Mouse (Mus musculus) layer of hippocampus, adult 11-12 months (tissue): ENCODE data around the gene Ttc25.

Experiments
- DNase-seq: peaks from one replicate; pipeline ENCODE4 v3.0.0; 2022; ENCODE audit warnings: low spot score

Gene Ttc25

DNA sequence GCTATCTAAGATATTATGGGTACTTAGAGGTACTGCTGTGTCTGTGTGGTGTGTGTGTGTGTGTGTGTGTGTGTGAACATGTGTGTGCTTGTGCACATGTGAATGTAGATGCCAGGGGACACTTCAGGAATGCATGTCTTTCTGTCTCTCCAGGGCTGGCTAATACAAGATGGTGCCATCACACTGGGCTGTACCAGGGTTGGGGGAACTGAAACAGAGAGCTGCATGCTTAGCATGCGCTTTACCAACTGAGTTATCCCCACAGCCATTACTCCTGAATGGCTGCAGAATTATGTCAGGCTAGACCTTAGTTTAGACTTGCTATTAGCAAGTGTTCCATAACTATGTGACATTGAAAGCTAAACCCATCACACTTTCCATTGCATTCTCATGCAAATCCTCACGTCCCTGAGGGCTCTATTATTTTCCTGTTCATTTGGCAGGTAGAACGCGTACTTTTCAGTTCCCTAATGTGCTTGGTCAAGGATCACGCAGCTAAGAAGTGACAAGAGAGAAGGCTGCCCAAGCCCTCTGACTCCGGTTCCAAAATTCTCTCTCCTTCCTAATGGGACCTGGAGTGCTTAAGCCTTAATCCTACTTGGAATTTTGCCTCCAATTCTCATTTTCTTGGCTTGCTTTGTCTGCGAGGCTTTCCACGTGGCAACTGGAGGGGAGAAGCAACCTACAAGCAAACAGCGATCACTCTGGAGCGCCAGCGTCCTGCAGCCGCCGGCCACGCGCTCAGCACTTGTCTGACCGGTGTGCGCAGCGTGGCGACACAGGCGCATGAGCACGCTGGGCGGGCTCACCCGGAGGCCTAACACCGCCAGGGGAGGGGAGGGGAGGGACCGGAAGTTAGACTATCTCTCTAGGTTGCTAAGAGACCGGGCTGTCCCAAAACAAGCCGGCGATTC, at the start of gene Ttc25:
Ttc25 (plus strand) TSS at position 776 of the 914 bp plus-strand sequence.
- peak; percentile 85 for DNase-seq

GRCm38 (mm10) chr11:100500241-100500640, 45.2 kb upstream of the Ttc25 start:
- no peak for DNase-seq

- DNase-seq: no peak
Observed at GRCm38 (mm10) chr11:100500651-100501050, 44.8 kb upstream of the Ttc25 start.

DNA sequence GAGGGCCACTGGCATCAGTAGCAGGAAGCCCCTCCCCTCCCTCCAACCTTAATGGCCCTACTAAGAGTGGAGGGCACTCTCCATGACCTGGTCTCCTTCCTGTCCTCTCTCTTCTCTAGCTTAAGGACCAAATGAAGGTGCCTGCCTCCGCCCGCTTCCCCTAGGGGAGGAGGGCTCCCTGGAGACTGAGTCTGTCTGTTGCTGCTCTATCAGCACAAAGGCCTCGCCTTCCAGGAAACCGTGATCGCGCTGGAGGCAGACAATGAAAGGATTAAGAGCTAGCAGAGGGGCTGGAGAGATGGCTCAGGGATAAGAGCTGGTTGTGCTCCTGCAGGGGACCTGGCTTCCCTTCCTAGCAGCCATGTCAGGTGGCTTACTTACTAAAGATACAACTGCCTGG, 44.1 kb upstream of the Ttc25 start:
- DNase-seq: no peak

- no peak for DNase-seq
Observed at GRCm38 (mm10) chr11:100504990-100505660, 40.3 kb upstream of the Ttc25 start.

- DNase-seq: no peak
Observed at GRCm38 (mm10) chr11:100505997-100506396, 39.4 kb upstream of the Ttc25 start.

DNA sequence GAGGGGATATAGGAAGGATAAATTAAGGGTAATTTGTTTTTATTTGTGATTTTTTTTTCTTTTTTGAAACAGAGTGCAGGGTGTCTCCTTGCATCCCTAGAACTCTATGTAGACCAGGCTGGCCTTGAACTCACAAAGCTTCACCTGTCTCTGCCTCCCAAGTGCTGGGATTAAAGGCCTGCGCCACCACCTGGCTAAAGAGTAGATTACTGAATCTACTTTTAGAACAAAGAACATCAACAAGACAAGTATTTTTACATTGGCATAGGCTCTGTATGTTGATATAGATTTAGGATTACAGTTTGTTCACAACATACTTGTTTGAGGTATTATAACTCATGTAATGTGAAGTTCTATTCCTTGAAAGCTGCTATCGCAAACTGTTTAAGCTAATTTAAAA, 34.9 kb upstream of the Ttc25 start:
- no peak for DNase-seq

DNA sequence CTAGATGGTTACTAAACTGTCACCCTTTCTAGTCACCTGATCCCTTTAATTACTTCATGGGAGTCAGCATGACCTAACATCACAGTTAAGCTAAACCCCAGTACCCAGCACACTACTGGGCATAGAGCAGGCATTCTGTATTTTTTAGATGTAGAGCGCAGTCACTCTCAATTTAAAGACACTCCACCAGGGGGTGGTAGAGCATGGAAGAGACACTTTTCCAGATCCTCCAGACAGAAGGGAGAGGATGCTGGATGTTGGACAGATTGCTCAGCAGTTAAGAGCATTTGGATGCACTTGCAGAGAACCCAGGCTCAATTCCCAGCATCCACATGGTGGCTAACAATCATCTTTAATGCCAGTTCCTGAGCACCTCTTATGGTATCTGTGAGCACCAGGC, 33.0 kb upstream of the Ttc25 start:
- DNase-seq: peak; percentile 53

DNA sequence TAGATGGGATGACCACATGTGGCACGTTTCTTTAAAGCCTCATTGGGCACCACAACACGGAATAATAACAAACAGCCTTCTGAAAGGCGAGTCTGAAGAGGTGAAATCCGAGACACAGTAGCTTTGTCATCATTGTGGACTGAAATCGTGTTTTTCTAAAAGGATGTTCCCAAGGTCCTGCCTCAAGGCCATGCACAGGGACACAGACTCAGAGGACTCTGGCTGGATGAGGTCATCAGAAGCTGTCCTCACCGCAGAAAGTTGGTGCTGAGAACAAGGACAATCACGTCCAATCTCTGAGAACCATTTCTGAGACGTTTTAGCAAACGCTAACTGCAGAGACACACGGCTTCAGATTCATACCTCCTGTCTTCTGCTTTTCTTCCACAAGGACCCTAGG, 31.7 kb upstream of the Ttc25 start:
- DNase-seq: no peak

- no peak for DNase-seq
Observed at GRCm38 (mm10) chr11:100515061-100515460, 30.3 kb upstream of the Ttc25 start.

GRCm38 (mm10) chr11:100515789-100516188, 29.6 kb upstream of the Ttc25 start:
- no peak for DNase-seq

GRCm38 (mm10) chr11:100516291-100516690, 29.1 kb upstream of the Ttc25 start:
- no peak for DNase-seq

DNA sequence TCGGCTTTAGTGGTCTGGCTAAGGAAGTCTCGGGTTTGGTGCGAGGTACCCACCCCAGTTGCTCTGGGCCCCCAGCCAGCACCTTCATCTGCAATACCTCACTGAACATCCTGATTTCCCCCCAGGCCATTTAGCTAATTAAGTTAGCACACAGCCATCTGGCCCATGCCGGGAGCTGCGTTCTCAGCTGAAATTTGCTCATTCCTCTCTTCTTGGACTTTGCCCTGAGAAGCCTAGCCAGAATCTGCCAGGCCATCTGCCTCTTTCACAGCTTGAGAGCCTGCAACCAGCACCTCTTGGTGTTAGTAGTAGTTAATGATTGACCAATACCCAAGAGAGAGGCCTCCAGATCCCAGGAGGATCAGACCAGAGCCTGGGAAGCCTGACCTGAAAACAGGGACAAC, 27.2 kb upstream of the Ttc25 start:
- no peak for DNase-seq

GRCm38 (mm10) chr11:100519188-100519587, 26.2 kb upstream of the Ttc25 start:
- DNase-seq: no peak

DNA sequence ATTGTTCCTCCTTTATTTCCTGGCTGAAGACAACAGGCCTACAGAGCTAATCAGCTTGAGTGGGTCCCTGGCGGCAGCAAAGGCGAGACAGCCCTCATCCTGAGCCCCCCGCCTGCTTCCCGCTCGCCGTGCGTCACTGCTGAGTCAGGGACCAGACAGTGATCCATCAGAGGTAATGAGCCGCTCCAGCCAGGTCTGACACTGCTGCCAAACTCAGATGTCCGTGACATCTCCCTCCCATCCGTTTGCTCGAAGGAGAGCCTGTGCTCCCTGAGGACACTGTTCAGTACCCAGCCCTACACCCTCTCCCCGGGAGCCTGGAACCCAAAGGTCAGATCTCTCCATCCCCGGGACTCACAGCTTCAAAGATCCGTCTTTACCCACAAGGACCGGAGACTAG, 24.6 kb upstream of the Ttc25 start:
- no peak for DNase-seq

DNA sequence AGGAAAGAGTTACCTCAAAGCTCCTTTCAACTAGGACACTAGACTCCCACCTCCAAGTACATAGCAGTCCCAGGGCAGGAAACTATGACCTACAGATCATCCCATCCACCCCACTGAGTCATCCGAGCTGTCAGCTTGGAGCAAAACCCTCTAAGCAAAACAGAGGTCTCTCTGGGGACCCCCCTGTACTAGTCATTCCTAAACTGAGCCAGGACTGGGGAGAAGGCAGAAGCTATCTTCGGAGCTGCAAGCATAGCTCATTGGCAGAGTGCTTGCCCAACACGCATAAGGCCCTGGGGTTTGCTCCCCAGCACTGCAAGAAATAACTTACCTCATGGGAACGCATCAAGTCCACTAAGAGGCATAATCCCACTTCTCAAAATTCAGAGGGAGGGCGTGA, 21.0 kb upstream of the Ttc25 start:
- no peak for DNase-seq

DNA sequence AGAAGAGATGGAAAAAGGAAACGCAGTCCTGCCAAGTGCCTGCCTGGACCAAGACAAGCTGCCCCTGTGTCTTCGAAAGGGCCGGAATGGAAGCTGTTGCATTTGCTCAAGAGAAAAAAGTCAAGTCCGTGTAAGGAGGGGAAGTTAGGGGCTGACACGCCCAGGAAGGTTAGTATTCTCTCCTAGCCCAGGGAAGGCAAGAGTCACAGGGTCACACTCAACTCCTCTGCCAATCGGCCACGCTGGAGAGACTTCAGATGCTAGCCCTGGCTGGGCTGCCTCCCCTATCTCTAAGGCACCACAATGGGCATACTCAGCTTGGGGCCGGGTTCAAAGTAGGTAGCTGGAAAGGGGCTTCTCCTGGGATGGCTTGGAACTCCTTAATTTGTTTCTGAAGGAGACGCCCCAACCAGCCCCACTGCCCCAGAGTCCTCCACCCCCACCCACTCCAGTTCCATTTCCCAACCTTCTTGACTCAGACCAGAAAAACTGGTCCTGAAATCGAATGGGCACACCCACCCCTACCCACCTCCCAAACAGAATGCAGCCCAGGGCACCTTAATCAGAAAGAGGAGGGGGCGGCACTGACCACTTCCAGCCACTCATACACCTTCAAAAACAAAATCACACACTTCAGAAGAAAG, 20.3 kb upstream of the Ttc25 start:
- DNase-seq: no peak

GRCm38 (mm10) chr11:100526052-100526816, 19.2 kb upstream of the Ttc25 start:
- no peak for DNase-seq

DNA sequence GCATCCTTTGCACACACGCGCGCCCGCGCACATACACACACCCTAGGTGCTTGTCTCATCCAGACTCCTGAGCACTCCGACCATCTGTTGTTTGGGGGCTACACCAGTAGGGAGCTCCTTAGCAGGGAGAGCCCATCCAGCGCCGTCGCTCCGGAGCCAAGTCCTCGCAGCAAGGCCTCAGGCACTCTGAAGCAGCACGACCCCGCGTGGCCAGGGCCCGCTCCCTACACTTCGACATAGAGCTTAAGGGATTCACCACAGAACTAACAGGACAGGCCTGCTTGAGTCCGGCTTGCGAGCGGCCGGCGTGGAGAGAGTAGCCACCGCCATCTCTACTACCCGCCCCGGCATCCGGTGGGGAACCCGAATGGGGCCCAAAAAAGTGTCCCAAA, 18.3 kb upstream of the Ttc25 start:
- peak; percentile 55 for DNase-seq

DNA sequence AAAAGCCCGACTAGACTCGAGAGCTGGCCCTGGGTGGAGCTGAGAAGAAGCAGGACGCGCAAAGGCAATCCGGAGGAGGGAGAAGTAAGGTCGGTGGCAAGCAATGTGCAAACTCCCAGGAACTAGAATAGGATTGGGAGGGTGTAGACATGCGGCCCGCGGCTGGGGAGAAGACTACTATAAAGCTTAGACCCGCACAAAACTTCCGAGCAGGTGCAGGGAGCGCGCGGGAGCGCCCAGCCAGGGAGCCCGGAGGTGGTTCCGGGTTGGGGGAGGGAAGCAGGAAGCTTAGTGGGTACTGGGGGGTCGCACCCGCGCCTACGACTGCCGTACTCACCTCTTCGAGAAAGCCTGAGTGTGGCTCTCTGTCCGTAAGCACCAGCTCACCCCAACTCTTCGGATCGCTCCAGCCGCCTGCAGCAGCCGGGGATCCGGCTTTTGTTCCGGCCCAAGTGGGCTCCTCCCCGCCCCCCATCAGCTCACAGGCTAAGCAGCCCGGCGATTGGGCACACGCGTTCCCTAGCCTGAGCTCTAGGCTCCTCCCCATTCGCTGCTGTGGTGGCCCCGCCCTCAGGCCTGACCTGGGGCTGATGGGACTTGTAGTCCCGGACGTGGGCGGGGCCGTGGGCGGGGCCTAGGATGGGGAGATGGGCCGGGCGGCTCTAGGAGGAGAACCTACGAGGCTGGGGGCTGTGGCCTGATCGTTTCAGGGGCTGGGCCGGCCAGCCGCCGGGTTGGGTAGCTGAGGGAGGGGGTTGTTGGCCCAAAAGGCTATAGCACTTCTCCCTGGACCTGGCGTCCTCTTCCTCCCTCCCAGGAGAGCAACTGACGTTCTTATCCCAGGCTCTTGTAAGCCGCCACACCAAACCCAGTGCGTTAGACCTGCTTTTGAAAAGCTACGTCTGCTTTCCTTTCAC, 17.7 kb upstream of the Ttc25 start, which contains the start of gene Acly:
Acly (minus strand) TSS at position 543 of the 917 bp plus-strand sequence.
- DNase-seq: peak; percentile 99
